ENCODE assay signal across 1 mouse cellular context in the genomic region with DNA sequence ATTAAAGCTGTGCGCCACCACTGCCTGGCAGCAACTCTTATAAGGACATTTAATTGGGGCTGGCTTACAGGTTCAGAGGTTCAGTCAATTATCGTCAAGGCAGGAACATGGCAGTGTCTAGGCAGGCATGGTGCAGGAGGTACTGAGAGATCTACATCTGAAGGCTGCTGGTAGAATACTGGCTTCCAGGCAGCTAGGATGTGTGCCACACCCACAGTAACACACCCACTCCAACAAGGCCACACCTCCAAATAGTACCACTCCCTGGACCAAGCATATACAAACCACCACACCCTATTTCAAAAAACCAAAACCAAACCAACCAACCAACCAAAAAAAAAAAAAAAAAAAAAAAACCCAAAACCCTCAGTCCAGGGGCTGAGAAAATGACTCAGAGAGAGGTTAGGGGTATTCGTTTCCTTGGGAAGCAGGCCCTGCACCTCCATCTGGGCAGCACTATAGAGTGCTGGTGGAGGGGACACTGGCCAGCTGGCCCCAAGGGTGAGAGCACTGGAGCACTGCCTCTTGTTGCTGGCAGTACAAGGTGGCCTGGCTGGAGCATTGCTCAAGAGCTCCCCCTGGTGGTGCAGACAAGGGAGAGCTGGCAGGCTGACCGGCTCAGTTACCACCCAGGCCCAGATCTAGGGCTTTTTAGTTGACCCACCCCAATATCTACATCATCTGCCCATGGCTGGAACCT.
TF ChIP-seq lines count a peak whose summit lies in the region.

No protein-coding gene starts in this region.

TF ChIP-seq in myocyte, 11 proteins besides CTCF, POLR2A, EP300 and RAD21 (continued from another document):
- TF ChIP-seq E2F4 (IDR thresholded peaks at IDR 0.05; ENCODE audit: insufficient read depth) (no peak), TCF3 (IDR thresholded peaks at IDR 0.05; ENCODE audit: insufficient read length, low read depth) (no peak), CEBPB (IDR thresholded peaks at IDR 0.05; ENCODE audit: insufficient read depth, poor library complexity, severe bottlenecking) (no peak), MYOG (IDR thresholded peaks at IDR 0.05; ENCODE audit: control insufficient read depth in 1 of 3, insufficient read depth in 1 of 3, insufficient read length in 2 of 3, low read depth in 2 of 3) (no peak), SRF (IDR thresholded peaks at IDR 0.05; ENCODE audit: control insufficient read depth, insufficient read length, low read depth) (no peak), TCF12 (IDR thresholded peaks at IDR 0.05; ENCODE audit: insufficient read depth, poor library complexity, severe bottlenecking) (no peak), POLR2AphosphoS2 (IDR thresholded peaks at IDR 0.05; ENCODE audit: insufficient read length, low read depth) (no peak), MYOD1 (IDR thresholded peaks at IDR 0.05; ENCODE audit: control insufficient read depth in 1 of 3, insufficient read length in 2 of 3, low read depth in 2 of 3) (no peak)
TF ChIP-seq in myocyte: peak in this region for 0.
